Mouse (Mus musculus): ENCODE data around the gene Thbd. TPM values are rescaled to one million over a fixed set of nuclear protein-coding genes. Genes with fewer than 3 reads are reported as not detected.

Gene Thbd
- polyA plus RNA-seq, 1 experiment from 2014 or later: 10.4 TPM

DNA sequence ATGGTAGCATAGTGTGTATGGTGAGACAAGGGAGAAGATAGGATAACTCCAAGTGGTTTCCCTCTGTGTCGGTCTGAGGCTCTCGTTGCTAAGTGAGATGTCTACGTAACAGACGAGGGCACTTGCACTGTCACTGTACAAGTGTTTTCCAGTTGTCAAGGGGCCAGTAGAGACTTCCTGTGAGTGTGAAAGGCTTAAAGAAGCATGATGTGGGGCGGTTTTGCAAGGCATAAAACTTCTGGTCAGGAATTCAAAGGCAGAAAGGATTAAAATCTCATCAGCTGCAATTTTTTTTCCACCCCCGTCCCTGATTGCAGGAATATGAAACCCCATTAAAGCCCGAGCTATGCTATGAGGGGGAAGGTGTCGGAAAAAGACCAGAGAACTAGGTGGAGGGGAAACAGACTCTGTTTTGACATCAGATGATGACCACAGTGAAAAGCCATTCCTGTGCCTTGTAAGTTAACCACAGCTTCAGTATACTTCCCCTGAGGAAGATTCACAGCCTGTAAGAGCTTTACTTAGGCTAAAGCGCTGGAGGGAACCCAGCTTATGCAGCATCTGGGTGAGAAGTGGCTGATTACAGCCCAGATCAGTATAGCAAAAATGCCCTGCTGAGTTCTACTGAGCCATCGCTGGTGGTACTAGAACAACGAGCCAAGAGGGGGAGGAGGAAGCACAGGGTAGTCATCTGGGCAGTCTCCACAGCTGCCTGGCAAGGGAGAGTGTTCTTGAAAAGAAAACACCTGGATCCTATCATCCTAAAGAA is 10.8 kb downstream of the Thbd start:
- Histone ChIP-seq H3K4me1 (peaks cover 15% of the 10 kb centered on the region), H3K9me3 (replicated peaks) (no peaks in the 10 kb centered on the region), H3K4me3 (replicated peaks) (no peak overlapping the region), H3K36me3 (no peaks in the 10 kb centered on the region), H3K9ac (no peak overlapping the region), H3K27ac (no peak overlapping the region), H3K4me2 (no peak overlapping the region), H3K27me3 (peaks cover 34% of the 10 kb centered on the region)
- no peak for ATAC-seq (replicated peaks; ENCODE audit: low FRiP score)
- 65% methylated on average over 11 of the region's 11 CpGs for WGBS

DNA sequence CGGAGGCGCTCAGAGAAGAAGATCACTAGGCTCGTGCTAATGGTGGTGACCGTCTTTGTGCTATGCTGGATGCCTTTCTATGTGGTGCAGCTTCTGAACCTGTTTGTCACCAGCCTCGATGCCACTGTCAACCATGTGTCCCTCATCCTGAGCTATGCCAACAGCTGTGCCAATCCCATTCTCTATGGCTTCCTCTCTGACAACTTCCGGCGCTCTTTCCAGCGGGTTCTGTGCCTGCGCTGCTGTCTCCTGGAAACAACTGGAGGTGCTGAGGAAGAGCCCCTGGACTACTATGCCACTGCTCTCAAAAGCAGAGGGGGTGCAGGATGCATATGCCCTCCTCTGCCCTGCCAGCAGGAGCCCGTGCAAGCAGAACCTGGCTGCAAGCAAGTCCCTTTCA is 11.8 kb downstream of the Thbd start:
- ATAC-seq (replicated peaks; ENCODE audit: low FRiP score): no peak
- no peak overlapping the region for H3K4me3 ChIP-seq (replicated peaks)
- peaks cover 15% of the 10 kb centered on the region for H3K4me1 ChIP-seq
- no peaks in the 10 kb centered on the region for H3K36me3 ChIP-seq
- H3K9me3 ChIP-seq (replicated peaks): no peaks in the 10 kb centered on the region
- H3K27me3 ChIP-seq: peaks cover 35% of the 10 kb centered on the region
- 67% methylated on average over 10 of the region's 10 CpGs for WGBS
- H3K27ac ChIP-seq: no peak overlapping the region
- H3K4me2 ChIP-seq: no peak overlapping the region
- H3K9ac ChIP-seq: no peak overlapping the region

DNA sequence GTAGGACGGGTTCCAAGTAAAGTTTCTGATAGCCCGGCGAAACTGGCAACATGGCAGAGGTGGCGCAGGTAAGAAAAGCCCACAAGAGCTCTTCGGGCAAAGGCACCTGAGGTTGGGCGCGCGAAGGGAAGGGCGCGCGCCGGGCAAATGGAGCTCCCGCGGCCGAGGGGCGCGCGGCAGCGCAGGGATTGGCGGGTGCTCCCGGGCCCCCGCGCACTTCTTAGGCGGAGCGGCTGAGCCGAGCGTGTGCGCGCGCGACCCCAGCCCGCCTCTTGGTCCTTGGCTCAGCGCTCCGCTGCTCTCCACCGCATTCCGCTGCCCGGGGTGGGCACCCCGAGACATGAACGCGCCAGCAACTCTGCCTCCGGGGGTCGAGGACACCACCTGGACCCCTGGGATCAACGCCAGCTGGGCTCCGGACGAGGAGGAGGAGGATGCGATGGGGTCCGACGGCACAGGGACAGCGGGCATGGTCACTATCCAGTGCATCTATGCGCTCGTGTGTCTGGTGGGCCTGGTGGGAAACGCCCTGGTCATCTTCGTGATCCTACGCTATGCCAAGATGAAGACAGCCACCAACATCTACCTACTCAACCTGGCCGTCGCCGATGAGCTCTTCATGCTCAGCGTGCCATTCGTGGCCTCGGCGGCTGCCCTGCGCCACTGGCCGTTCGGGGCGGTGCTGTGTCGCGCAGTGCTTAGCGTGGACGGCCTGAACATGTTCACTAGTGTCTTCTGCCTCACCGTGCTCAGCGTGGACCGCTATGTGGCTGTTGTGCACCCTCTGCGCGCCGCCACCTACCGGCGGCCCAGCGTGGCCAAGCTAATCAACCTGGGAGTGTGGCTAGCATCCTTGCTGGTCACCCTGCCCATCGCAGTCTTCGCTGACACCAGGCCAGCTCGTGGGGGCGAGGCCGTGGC is 12.6 kb downstream of the Thbd start, which contains the start of gene Sstr4:
TSS of gene Sstr4 (plus strand) at position 214 of the 921 bp plus-strand sequence.
- H3K4me2 ChIP-seq: peak within 1 kb of the TSS; percentile 96
- peaks cover 15% of the 10 kb centered on the region for H3K4me1 ChIP-seq
- H3K27me3 ChIP-seq: peaks cover 35% of the 10 kb centered on the region
- 5% methylated on average over 69 of the region's 83 CpGs for WGBS
- H3K36me3 ChIP-seq: no peaks in the 10 kb centered on the region
- peak within 1 kb of the TSS; percentile 53 for H3K4me3 ChIP-seq (replicated peaks)
- no peak within 1 kb of the TSS for H3K27ac ChIP-seq
- ATAC-seq (replicated peaks; ENCODE audit: low FRiP score): peak; percentile 85
- no peaks in the 10 kb centered on the region for H3K9me3 ChIP-seq (replicated peaks)
- peak within 1 kb of the TSS; percentile 37 for H3K9ac ChIP-seq

DNA sequence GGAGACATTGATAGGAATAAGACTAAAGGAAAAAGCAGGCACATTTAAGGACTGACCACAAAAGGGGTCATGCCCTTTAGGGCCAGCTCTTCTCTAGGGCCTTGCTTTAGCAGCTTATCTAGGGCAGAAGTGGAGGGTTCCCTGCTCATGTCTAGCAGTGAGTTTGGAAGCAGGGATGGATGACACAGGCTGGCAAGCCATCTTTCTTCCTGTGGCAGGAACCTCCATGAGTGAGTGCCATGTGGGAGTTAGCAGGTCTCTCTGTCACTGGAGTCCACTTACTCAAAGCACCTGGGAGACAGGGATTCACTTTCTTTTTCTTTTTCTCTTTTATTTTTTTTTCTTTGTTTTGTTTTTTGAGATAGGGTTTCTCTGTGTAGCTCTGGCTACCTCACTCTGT is 14.1 kb downstream of the Thbd start:
- no peak for ATAC-seq (replicated peaks; ENCODE audit: low FRiP score)
- H3K27ac ChIP-seq: no peak overlapping the region
- no peaks in the 10 kb centered on the region for H3K9me3 ChIP-seq (replicated peaks)

DNA sequence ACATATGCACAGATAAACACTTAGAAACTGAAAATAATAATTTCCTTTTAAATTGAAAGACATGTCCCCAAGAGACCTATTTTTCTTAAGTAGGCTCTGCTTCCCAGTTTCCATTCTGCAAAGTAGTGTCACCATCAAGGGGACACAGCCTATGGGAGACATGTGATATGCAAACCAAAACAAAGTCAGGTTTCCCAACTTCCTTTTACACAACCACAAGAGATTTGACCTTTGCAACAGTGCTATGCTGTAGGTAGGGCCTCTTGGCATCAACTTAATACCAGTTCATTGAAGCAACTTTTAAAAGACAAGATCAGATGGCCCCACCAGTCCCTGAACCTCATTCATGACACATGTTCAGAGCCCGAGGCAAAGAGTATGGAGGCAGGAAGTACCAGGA is 14.8 kb downstream of the Thbd start:
- H3K9me3 ChIP-seq (replicated peaks): no peaks in the 10 kb centered on the region
- no peak overlapping the region for H3K27ac ChIP-seq
- H3K36me3 ChIP-seq: no peaks in the 10 kb centered on the region
- no peak overlapping the region for H3K4me3 ChIP-seq (replicated peaks)
- H3K27me3 ChIP-seq: peaks cover 35% of the 10 kb centered on the region
- peaks cover 15% of the 10 kb centered on the region for H3K4me1 ChIP-seq
- H3K4me2 ChIP-seq: no peak overlapping the region
- 71% methylated on average over 1 of the region's 1 CpGs for WGBS
- no peak overlapping the region for H3K9ac ChIP-seq
- ATAC-seq (replicated peaks; ENCODE audit: low FRiP score): no peak

More for the DNA sequence above, 14.1 kb downstream of the Thbd start:
- H3K4me3 ChIP-seq (replicated peaks): no peak overlapping the region
- peaks cover 15% of the 10 kb centered on the region for H3K4me1 ChIP-seq
- no peak overlapping the region for H3K9ac ChIP-seq
- no peaks in the 10 kb centered on the region for H3K36me3 ChIP-seq
- no peak overlapping the region for H3K4me2 ChIP-seq
- H3K27me3 ChIP-seq: peaks cover 35% of the 10 kb centered on the region

DNA sequence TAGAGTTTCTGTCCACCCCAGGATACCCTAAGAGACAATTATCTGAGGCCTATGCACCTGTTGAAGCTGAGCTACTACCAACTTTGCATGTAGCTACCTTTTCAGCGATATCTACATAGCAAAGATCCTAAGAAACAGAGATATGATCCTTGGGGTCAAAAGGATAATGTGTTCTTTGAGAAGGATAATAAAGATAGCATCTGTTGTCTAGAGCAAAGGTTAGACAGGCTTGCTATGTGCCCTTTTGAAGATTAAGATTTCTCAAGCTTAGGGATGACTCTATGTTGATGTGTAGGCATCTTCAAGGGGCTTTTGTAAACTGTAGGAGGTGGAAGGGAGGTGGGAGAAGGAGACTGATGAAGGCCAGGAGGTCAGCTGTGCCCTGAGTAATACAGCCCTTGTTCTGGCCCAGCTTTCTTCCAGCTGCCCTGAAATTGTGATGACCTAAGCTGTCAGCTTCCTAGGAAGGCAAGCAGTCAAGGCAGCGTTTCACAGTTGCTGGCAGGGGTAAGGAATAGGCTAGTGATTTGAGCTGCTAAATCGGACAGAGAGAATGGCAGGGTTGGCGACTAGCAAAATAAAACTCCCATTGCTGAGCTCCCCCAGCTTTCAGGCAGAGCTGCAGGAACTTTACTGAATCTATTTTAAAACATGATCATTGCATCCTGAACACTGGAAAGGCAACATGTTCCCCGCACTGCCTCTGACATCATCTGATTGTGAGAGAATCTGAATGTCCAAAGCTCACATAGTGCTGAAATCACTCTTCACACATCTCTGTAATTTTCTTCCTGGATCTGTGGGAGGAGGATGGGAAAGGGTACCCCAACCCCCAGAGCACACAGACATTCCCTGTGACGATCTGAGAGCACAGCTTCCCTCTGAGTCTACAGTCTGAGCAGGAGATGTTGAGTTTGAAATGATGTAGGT is 20.1 kb downstream of the Thbd start:
- Histone ChIP-seq H3K4me3 (replicated peaks) (no peak overlapping the region), H3K27ac (no peak overlapping the region), H3K36me3 (no peaks in the 10 kb centered on the region), H3K4me2 (no peak overlapping the region), H3K4me1 (no peaks in the 10 kb centered on the region), H3K9ac (no peak overlapping the region), H3K9me3 (replicated peaks) (no peaks in the 10 kb centered on the region), H3K27me3 (0 out of 2 replicates have a peak, but pooled peaks cover 3% of the 10 kb centered on the region)
- no peak for ATAC-seq (replicated peaks; ENCODE audit: low FRiP score)
- 58% methylated on average over 6 of the region's 6 CpGs for whole genome bisulfite sequencing

DNA sequence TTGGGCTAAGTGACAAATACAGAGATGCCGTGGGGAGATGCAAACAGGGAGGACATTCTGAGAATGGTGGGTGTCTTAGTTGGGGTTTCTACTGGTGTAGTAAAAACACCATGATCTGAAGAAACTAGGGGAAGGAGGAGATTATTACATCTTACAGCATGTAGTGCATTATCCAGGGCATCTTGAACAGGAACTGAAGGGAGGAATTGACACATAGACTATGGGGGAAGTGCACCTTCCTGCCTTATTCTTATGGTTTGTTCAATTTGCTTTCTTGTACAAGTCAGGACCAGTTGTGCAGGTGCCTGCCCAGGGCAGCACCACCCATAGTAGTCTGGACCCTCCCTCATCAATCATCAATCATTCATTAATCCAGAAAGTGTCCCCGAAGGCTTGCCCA is 21.1 kb downstream of the Thbd start:
- Histone ChIP-seq H3K27me3 (no peaks in the 10 kb centered on the region), H3K9ac (no peak overlapping the region), H3K4me3 (replicated peaks) (no peak overlapping the region), H3K9me3 (replicated peaks) (no peaks in the 10 kb centered on the region), H3K27ac (no peak overlapping the region), H3K4me1 (no peaks in the 10 kb centered on the region), H3K36me3 (no peaks in the 10 kb centered on the region), H3K4me2 (no peak overlapping the region)
- no peak for ATAC-seq (replicated peaks; ENCODE audit: low FRiP score)
- 87% methylated on average over 2 of the region's 2 CpGs for WGBS

DNA sequence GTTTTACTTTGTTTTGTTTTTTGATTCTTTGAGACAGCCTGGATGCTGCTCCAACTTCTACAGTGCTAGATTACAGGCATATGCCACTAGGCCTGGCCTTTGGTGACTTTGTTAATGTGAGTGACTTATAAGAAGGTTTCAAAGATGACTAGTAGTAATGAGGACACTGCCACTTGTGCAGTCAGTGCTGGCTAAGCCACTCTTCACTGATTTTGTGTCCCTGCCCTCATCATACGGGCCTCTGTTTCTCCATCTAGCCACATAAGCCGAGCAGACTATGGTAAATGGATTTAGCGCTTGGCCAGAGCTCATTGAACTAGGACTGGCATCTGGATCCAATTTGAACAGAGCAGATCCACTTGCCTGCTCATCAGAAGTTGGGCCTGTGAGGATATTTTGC is 21.5 kb downstream of the Thbd start:
- no peak for ATAC-seq (replicated peaks; ENCODE audit: low FRiP score)
- no peak overlapping the region for H3K27ac ChIP-seq
- 86% methylated on average over 3 of the region's 3 CpGs for WGBS

DNA sequence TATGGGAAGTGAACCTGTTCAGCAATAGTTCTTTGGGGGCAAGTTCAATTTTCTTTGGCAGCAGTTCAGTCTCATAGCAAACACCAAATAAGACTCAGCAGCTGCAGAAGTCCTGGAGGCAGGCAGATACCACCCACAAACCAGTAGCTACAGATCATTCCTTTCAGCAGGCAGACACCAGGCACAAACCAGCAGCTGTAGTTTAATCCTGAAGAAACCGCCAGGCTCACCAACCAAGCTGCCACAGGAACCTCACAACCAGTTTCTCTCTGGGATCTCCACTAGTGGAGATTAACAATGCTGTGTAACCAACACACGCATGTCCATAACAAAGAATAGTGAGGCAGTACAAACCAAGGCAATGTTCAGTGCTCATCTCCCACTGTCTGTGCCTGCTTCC is 26.9 kb downstream of the Thbd start:
- Histone ChIP-seq H3K4me2 (no peak overlapping the region), H3K9ac (no peak overlapping the region), H3K27me3 (no peaks in the 10 kb centered on the region), H3K36me3 (no peaks in the 10 kb centered on the region), H3K4me3 (replicated peaks) (no peak overlapping the region), H3K4me1 (no peaks in the 10 kb centered on the region), H3K9me3 (replicated peaks) (no peaks in the 10 kb centered on the region), H3K27ac (no peak overlapping the region)
- no peak for ATAC-seq (replicated peaks; ENCODE audit: low FRiP score)
- 90% methylated on average over 2 of the region's 2 CpGs for WGBS

More for the DNA sequence above, 21.5 kb downstream of the Thbd start:
- H3K9me3 ChIP-seq (replicated peaks): no peaks in the 10 kb centered on the region
- no peak overlapping the region for H3K4me3 ChIP-seq (replicated peaks)
- no peaks in the 10 kb centered on the region for H3K4me1 ChIP-seq
- no peak overlapping the region for H3K4me2 ChIP-seq
- H3K27me3 ChIP-seq: no peaks in the 10 kb centered on the region
- no peaks in the 10 kb centered on the region for H3K36me3 ChIP-seq
- H3K9ac ChIP-seq: no peak overlapping the region

DNA sequence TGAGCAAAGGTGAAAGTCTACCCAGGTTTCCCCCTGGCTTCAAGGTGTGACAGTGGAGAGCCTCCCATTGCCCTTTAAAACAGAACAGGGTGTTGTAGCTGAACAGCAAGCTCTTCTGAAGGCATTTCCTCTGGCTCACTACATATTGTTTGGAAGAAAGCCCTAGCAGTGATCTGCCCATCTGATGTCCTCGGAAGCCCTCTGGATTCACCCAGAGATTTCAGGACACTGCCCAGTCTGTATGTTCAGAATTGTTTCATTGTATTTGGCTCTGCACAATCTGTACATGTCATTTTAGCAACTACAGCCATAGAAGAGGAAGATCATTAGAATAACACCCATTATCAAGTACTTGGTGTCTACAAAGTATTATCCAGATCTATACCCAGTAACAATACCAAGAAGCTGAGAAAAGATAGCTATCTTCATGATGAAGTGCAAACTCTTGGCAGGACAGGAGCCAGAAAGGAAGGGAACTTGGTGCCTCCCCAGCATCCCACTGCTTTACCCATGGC is 28.0 kb downstream of the Thbd start:
- Histone ChIP-seq H3K9me3 (replicated peaks) (no peaks in the 10 kb centered on the region), H3K4me1 (no peaks in the 10 kb centered on the region), H3K27ac (no peak overlapping the region), H3K9ac (no peak overlapping the region), H3K4me2 (no peak overlapping the region), H3K4me3 (replicated peaks) (no peak overlapping the region), H3K27me3 (no peaks in the 10 kb centered on the region), H3K36me3 (no peaks in the 10 kb centered on the region)
- ATAC-seq (replicated peaks; ENCODE audit: low FRiP score): no peak
- WGBS: 95% methylated on average over 1 of the region's 1 CpGs

DNA sequence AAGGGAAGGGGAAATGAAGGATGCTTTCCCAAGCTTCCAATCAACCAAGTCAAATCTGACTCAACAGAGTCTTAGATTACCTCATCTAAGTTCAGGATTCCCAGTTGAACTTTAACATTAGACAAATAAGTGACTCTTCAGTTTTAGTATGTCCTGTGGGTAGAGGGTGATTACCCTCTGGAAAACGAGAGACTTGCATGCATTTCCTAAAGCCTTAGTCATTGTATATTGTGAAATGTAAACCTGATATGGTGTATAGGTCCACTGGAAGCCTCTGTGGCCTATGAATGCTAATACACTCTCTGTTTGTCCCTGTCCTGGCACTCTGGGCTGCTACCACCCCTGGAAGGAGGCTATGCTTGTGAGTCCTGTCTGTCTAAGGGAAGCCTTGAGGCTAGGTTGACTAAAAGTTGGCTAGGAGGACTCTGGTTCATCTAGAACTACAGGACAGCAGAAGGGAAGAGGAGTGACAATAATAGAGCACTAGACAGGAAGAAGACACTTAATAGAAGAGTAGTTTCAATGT is 29.1 kb downstream of the Thbd start:
- Histone ChIP-seq H3K9ac (no peak overlapping the region), H3K36me3 (no peaks in the 10 kb centered on the region), H3K27ac (no peak overlapping the region), H3K4me2 (no peak overlapping the region), H3K9me3 (replicated peaks) (no peaks in the 10 kb centered on the region), H3K27me3 (no peaks in the 10 kb centered on the region), H3K4me1 (no peaks in the 10 kb centered on the region), H3K4me3 (replicated peaks) (no peak overlapping the region)
- WGBS: 80% methylated on average over 1 of the region's 1 CpGs
- ATAC-seq (replicated peaks; ENCODE audit: low FRiP score): no peak

All from kidney, embryonic 15.5 days (tissue).